Mouse (Mus musculus) lung, postnatal 0 days (tissue): Measurements from ENCODE around the gene Tmem150a.

Source experiments
- CTCF ChIP-seq: IDR thresholded peaks from 2 replicates; pipeline ENCODE4 v1.5.1; 2016; ENCODE audit warnings: antibody characterized with exemption, mild to moderate bottlenecking
- EP300 ChIP-seq: IDR thresholded peaks from 2 replicates; pipeline ENCODE4 v1.6.1; 2016; ENCODE audit warnings: antibody characterized with exemption, mild to moderate bottlenecking, control low read depth

DNA sequence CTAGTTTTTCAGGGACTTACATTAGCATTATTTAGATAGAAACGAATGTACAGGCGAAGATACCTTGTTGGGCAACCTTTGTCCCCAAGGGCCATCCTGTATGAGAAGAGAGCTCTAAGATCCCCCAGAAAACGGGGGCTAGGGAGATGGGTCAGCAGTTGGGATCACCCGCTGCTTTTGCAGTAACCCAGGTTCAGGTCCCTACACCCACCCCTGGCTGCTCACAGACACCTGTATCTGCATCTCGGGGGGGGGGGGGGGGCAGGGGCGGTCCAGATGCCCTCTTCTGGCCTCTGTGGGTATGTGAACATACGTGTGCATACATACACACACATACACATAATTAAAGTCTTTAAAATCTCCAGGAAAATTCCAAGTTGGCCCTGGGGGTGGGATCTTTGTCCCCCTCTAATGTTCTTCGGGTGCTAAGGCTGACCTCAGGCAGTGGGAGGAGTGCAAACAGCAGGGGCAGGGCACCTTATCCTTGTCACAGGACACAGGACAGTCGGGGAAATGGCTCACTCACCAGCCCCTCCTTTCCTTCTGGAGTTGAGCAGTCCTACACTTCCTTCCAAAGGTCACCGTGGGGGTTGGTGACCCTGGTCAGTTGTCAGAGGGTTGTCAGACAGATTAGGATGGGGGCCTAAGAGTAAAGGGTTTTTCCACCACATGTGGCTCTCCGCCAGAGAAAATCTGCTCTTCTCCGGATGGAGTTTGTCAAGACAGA, 35.7 kb downstream of the Tmem150a start:
- no peak; the same call in none of the 2 replicates for TF ChIP-seq CTCF
- peak; percentile 28; the same call in 1 of the 2 replicates for TF ChIP-seq EP300
